Mouse (Mus musculus) thymus, adult 2 months (tissue): ENCODE results near the gene Pcp4l1.

ENCODE experiments used
- CTCF ChIP-seq: fragments of 200-500 bp; IDR thresholded peaks from 2 replicates; pipeline ENCODE4 v1.5.1; 2012; ENCODE audit warnings: mild to moderate bottlenecking, control low read depth, low read length, moderate library complexity, borderline replicate concordance; ENCODE audit not compliant: control insufficient read depth, poor library complexity, insufficient read depth; ENCODE audit errors: extremely low read depth
- POLR2A ChIP-seq: fragments of 200-500 bp; IDR thresholded peaks from 2 replicates; pipeline ENCODE4 v1.6.1; 2012; ENCODE audit warnings: mild to moderate bottlenecking, low read length, control low read depth, moderate library complexity; ENCODE audit not compliant: control insufficient read depth, poor library complexity, insufficient read depth; ENCODE audit errors: extremely low read depth

GRCm38 (mm10) chr1:171231844-171232243 lies 35.8 kb upstream of the Pcp4l1 start:
- TF ChIP-seq POLR2A (no peak), CTCF (no peak)
